Mouse (Mus musculus): ENCODE measurements around the gene Slfn9.
"Not testable (repeated sequence)": the region's sequence is repeated elsewhere in the genome, so short reads cannot be mapped to it uniquely, and the experiment has no call there.

The Slfn9 gene

DNA sequence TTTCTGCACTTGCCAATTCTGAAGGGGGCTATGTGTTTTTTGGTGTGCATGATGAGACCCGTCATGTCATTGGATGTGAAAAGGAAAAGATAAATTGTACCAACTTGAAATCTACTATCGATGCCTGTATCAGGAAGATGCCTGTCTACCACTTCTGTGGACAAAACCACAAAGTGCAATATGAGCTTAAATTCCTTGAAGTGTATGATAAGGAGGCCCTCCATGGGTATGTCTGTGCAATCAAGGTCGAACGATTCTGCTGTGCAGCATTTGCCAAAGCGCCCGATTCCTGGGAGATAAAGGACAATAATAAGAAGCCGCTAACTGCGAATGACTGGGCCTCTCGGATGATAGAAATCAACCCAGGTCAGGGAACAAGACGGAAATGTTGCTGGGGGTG is 34.7 kb downstream of the Slfn9 start:
- no peak for DNase-seq (ENCODE audit: low spot score)

GRCm38 (mm10) chr11:82954631-82955030 is 37.0 kb downstream of the Slfn9 start:
- no peak for DNase-seq (ENCODE audit: low spot score)

DNA sequence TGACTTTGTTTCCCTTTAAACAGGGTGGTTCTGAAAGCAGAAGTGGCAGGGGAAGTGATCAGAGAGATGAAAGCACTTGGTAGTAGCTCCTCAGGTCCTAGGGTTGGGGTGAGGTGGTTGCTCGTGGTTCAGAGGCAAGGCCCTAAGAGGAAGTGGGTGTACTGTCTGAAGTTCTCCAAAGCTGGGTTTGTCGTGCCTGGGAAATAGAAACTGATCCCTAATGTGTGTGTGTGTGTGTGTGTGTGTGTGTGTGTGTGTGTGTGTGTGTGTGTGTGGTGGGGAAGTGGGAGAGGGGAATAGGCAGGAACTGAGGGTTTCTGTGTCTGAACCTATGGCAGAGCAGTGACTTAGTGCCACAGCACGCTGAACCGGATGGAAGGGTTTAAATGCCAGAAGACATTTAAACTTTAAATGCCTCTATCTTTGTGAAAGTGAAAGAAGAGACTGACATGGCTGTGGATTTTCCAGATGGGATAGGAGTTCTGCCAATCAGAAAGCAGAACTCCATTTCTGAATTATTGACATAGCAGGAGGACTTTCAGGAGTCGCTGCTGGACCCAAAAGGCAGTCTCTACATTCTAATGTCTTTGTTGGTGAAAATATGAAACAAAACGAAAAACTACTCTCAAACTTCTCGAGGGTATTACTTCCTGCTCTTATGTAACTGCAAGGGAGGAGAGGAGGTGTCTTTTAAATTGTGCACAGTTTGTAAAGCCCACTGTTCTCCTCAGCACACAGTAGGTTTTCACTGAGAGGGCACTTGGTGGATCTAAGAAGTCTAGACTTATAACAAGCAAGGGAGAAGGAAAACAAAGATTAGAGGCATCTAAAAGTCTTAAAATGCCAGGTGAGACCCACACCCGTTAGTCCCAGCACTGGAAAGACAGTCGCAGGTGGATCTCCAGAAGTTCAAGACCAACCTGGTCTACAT is 38.8 kb downstream of the Slfn9 start:
- DNase-seq (ENCODE audit: low spot score), result no peak

DNA sequence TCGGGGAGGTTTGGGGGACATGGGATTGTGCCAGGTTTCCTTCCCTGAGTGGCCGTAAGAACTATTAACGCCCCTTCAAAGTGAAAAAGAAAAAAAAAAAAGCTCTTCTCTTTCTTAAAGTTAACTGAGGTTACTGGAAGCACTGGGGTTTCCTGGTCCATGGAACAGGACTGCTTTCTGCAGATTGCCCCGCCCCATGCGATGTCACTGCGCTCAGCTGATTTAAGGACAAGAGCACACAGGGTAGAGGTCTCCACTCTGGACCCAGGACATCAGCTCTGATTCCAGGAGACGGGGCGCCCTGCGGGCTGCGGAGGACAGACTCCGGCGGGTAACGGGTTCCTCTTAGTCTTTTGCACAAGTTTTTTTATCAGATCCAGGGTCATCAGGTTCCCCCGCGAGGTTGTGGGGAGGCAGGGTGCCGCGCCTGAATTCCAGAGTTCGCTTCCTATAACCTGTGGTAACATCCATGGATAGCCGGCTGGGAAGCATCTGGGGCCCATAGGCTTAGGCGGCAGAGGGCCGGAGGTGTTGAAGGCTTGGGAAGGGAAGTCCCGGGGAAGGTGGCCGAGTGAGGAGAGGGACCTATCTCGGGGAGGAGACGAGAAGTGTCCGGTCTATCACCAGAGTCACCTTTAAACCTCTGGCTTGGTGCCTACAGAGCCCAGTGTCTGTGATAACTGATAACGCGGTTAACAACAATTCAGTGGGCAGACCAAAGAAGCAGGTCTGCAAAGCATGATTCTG is 39.6 kb downstream of the Slfn9 start:
- DNase-seq (ENCODE audit: low spot score), result no peak

DNA sequence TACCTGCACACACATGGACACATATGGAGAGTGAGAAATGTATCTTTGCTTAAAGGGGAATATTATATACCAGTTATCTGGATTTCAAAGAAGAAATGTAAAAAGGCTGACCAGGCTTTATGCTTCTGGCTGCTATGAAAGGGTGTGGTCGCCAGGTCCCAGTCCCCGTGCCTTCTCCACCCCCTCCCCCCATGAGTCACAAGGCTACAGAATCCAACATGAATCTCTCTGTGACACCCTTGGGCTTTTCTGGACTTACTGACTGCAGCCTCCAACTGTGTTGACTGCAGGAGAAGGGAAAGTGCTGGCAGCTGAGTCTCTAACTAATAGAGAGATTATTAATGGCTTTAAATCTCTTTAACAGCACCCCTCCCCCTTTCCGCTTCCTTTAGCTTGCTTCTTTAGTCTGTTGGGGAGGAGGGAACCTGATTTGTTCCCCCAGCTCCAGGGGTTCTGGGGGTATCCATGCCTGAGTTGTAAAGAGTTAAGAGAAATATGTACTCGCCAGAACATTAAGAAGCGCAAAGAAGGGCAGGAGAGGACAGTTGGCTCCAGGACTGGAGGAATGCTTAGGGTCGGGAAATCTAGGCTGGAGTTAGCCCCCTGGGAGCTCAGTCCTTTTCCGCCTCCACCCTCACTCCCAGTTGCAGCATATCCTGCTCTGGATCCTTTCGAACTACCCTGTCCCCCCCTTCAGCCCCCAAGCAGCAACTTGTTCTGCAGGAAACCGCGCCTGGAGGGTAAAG is 40.7 kb downstream of the Slfn9 start, which contains the start of gene Slfn5:
Gene Slfn5 (plus strand): TSS at position 614 of the 746 bp plus-strand sequence.
- DNase-seq (ENCODE audit: low spot score), result no peak

DNA sequence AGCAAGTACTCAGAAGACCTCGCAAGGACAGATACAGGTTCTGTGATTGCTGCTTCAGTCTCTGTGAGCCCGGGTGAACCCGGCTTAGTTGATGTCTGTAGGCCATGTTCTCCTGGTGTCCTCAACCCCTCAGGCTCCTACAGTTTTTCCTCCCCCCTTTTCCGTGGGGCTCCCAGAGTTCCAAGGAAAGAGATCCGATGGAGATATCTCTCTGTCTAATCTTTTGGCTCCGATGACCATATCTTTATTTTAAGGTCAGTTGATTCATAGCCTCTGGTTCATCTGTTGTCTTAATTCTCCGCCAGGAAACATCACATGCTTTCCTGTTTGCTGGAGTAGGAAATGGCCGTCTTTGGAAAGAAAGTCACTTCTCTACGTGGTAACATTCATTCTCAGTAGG is 42.6 kb downstream of the Slfn9 start:
- no peak for DNase-seq (ENCODE audit: low spot score)

- DNase-seq (ENCODE audit: low spot score), result no peak
Measured at GRCm38 (mm10) chr11:82947457-82947856, 44.2 kb downstream of the Slfn9 start.

GRCm38 (mm10) chr11:82945636-82946035 is 46.0 kb downstream of the Slfn9 start:
- DNase-seq (ENCODE audit: low spot score), result no peak

- DNase-seq (ENCODE audit: low spot score), result no peak
Measured at GRCm38 (mm10) chr11:82943336-82943735, 48.3 kb downstream of the Slfn9 start.

- DNase-seq (ENCODE audit: low spot score), result no peak
Measured at GRCm38 (mm10) chr11:82933186-82933585, 58.4 kb downstream of the Slfn9 start.

- DNase-seq (ENCODE audit: low spot score), result not testable (repeated sequence)
Measured at GRCm38 (mm10) chr11:82931671-82932450, 59.8 kb downstream of the Slfn9 start.

- DNase-seq (ENCODE audit: low spot score), result not testable (repeated sequence)
Measured at GRCm38 (mm10) chr11:82931161-82931560, 60.5 kb downstream of the Slfn9 start.

DNA sequence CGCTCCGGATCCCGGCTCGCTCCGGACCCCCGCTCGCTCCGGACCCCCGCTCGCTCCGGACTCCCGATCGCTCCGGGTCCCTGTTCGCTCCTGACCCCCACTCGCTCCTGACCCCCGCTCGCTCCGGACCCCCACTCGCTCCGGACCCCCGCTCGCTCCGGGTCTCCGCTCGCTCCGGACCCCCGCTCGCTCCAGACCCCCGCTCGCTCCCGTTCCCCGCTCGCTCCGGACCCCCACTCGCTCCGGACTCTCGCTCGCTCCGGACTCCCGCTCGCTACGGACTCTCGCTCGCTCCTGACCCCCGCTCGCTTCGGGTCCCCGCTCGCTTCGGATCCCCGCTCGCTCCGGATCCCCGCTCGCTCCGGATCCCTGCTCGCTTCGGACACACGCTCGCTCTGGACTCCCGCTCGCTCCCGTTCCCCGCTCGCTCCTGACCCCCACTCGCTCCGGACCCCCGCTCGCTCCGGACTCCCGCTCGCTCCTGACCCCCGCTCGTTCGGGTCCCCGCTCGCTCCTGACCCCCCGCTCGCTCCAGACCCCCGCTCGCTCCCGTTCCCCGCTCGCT is 61.2 kb downstream of the Slfn9 start:
- DNase-seq (ENCODE audit: low spot score), result not testable (repeated sequence)

GRCm38 (mm10) chr11:82929633-82929950 is 62.0 kb downstream of the Slfn9 start:
- DNase-seq (ENCODE audit: low spot score), result no peak

DNA sequence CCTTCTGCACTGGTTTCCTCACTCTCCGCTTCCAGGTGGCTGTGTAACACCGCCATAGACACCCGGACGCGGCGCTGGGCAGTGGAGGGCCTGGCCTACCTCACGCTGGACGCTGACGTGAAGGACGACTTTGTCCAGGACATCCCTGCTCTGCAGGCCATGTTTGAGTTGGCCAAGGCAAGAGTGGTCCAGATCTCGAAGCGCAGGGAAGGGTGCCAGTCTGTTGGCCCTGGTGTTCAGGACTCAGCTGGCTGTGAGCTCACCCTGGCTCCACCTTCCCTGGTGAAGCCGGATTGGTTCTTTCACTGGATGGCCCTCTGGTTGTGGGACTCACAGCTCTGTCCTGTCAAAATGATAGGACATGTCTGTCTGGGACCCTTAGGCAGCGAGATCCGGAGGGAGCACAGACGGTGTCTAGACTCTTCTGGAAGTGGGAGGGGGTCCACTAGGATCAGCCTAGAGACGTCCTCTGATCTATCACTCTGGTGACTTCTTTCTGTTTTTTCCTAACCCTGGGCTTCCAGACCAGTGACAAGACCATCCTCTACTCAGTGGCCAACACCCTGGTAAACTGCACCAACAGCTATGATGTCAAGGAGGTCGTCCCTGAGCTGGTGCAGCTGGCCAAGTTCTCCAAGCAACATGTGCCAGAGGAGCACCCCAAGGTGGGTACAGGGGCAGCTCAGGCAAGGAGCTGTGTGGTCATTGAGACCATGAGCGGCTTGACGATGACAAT is 62.6 kb downstream of the Slfn9 start:
- DNase-seq (ENCODE audit: low spot score), result no peak

Data from MN1 (cell line).